Mouse (Mus musculus) midbrain, postnatal 0 days (tissue): ENCODE results near the gene 3100002H09Rik. TPM values are rescaled to one million over a fixed set of nuclear protein-coding genes. Genes with fewer than 3 reads are reported as not detected.

ENCODE experiments used
- ATAC-seq: fragments of 200-750 bp; cut with Nextera tagmentation; 2 replicates; pipeline ENCODE4 v1.8.0; 2017; ENCODE audit warnings: moderate number of reproducible peaks, mild to moderate bottlenecking, moderate TSS enrichment, moderate library complexity; ENCODE audit not compliant: low FRiP score
- DNase-seq: peaks from one replicate; pipeline ENCODE4 v3.0.0-alpha.2; 2015; ENCODE audit warnings: low spot score
- H3K27ac ChIP-seq: fragments of 300-500 bp; sonication (generic); 2 replicates; pipeline ENCODE4 v1.5.1; 2014; ENCODE audit warnings: low read depth, mild to moderate bottlenecking, low read length, mixed read lengths
- H3K27me3 ChIP-seq: fragments of 300-500 bp; sonication (generic); 2 replicates; pipeline ENCODE4 v1.6.1; 2014; ENCODE audit warnings: low read length, control low read depth, mixed read lengths; ENCODE audit not compliant: insufficient read depth
- H3K36me3 ChIP-seq: fragments of 300-500 bp; sonication (generic); 2 replicates; pipeline ENCODE4 v1.6.1; 2014; ENCODE audit warnings: low read length, control low read depth, mixed read lengths; ENCODE audit not compliant: insufficient read depth
- H3K4me1 ChIP-seq: fragments of 300-500 bp; sonication (generic); 2 replicates; pipeline ENCODE4 v1.6.1; 2014; ENCODE audit warnings: mild to moderate bottlenecking, control low read depth, antibody characterized with exemption, low read length, mixed read lengths; ENCODE audit not compliant: insufficient read depth
- H3K4me2 ChIP-seq: fragments of 300-500 bp; sonication (generic); 2 replicates; pipeline ENCODE4 v1.6.1; 2014; ENCODE audit warnings: low read depth, mild to moderate bottlenecking, low read length, mixed read lengths; ENCODE audit not compliant: poor library complexity, severe bottlenecking
- H3K4me3 ChIP-seq: fragments of 300-500 bp; sonication (generic); 2 replicates; pipeline ENCODE4 v1.5.1; 2014; ENCODE audit warnings: low read depth, mild to moderate bottlenecking, low read length, moderate library complexity
- H3K9ac ChIP-seq: fragments of 300-500 bp; sonication (generic); replicated peaks from 2 replicates; pipeline ENCODE4 v1.6.1; 2014; ENCODE audit warnings: mild to moderate bottlenecking, low read length, moderate library complexity, mixed read lengths; ENCODE audit not compliant: poor library complexity, severe bottlenecking
- H3K9me3 ChIP-seq: fragments of 300-500 bp; sonication (generic); 2 replicates; pipeline ENCODE4 v1.6.1; 2016; ENCODE audit warnings: low read length, control low read depth
- CTCF ChIP-seq: IDR thresholded peaks from 2 replicates; pipeline ENCODE4 v1.5.1; 2016; ENCODE audit warnings: antibody characterized with exemption, mild to moderate bottlenecking
- WGBS: fragments of 180-500 bp; shearing (Covaris S2); extraction: QIAGEN DNeasy Blood & Tissue Kit; methylation state at CpG from one replicate; pipeline ENCODE4 v1.1.7; 2014; 5-methylcytosine and 5-hydroxymethylcytosine counted together
- polyA plus RNA-seq: library from polyadenylated mRNA; unstranded; fragments of >200 nt; fragmentation: Nextera tagmentation; extraction: Ambion mirVana; gene quantifications from 2 replicates; pipeline ENCODE4 v1.2.1, GENCODE M21; 2015
- total RNA-seq: library from RNA; depleted of rRNA; stranded (reverse); fragments of >200 nt; gene quantifications from 2 replicates; pipeline ENCODE4 v1.2.3, GENCODE M21; 2014; rRNA removed

3100002H09Rik gene
- total and polyA plus RNA-seq, 2 experiments from 2014 or later: 0.19 TPM; not detected in 1

- TF ChIP-seq CTCF: no peak
- no peaks in the 10 kb centered on the region for H3K9me3 ChIP-seq
- 33% methylated on average over 2 of the region's 2 CpGs for WGBS
- no peaks in the 10 kb centered on the region for H3K36me3 ChIP-seq
- no peak for ATAC-seq
- no peak for DNase-seq
- no peaks in the 10 kb centered on the region for H3K27me3 ChIP-seq
- no peak overlapping the region for H3K27ac ChIP-seq
- H3K4me2 ChIP-seq: no peak overlapping the region
- H3K4me1 ChIP-seq: no peaks in the 10 kb centered on the region
- no peak overlapping the region for H3K9ac ChIP-seq
- H3K4me3 ChIP-seq: no peak overlapping the region
Measured at GRCm38 (mm10) chr4:124563371-124563770, 47.2 kb downstream of the 3100002H09Rik start.

DNA sequence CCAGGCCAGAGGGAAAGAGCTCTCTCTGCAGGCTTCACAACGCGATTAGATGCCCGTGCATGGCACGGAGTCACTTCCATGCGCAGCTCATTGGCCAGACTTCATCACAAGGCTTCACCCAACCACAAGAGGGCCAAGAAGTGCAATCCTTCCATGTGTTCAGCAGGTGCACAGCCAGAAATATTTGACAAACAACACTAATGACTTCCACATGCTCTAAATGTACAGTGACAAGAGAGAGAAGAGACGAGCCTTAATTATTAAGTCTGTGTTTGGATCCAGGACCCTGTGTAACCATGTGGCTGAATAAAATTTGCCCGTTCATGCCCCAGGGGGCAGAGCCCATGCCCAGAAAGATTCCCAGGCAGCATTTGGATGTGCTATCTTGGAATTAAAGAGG lies 47.9 kb downstream of the 3100002H09Rik start:
- no peak overlapping the region for H3K27ac ChIP-seq
- ATAC-seq: no peak; the same call in 1 of the 2 replicates

More for the DNA sequence above, 47.9 kb downstream of the 3100002H09Rik start:
- DNase-seq: peak; percentile 78
- no peaks in the 10 kb centered on the region for H3K4me1 ChIP-seq
- H3K4me3 ChIP-seq: no peak overlapping the region
- 48% methylated on average over 7 of the region's 7 CpGs for WGBS
- H3K36me3 ChIP-seq: no peaks in the 10 kb centered on the region
- no peak overlapping the region for H3K4me2 ChIP-seq
- TF ChIP-seq CTCF: peak; percentile 67
- H3K27me3 ChIP-seq: no peaks in the 10 kb centered on the region
- H3K9me3 ChIP-seq: no peaks in the 10 kb centered on the region
- H3K9ac ChIP-seq: no peak overlapping the region

Other genes with a start within 250 kb of the 3100002H09Rik start
- gene Pou3f1, start 46.0 kb upstream of the 3100002H09Rik start, total RNA-seq: 17.7 and 19.8 TPM in 2 replicates
- gene Pou3f1, start 46.0 kb upstream of the 3100002H09Rik start, polyA plus RNA-seq: 11.4 and 11.5 TPM in 2 replicates
- gene Utp11, start 82.8 kb upstream of the 3100002H09Rik start, total RNA-seq: 10.3 and 10.9 TPM in 2 replicates
- gene Utp11, start 82.8 kb upstream of the 3100002H09Rik start, polyA plus RNA-seq: 30.7 and 31.7 TPM in 2 replicates
- gene Fhl3, start 89.9 kb upstream of the 3100002H09Rik start, total RNA-seq: 5.0 and 6.9 TPM in 2 replicates
- gene Fhl3, start 89.9 kb upstream of the 3100002H09Rik start, polyA plus RNA-seq: 1.7 and 2.0 TPM in 2 replicates
- 32.8 and 34.3 TPM in 2 replicates for gene Sf3a3, start 104.0 kb upstream of the 3100002H09Rik start, total RNA-seq
- 73.8 and 75.9 TPM in 2 replicates for gene Sf3a3, start 104.0 kb upstream of the 3100002H09Rik start, polyA plus RNA-seq
- 19.0 and 20.5 TPM in 2 replicates for gene Inpp5b, start 131.0 kb upstream of the 3100002H09Rik start, total RNA-seq
- 14.3 and 16.0 TPM in 2 replicates for gene Inpp5b, start 131.0 kb upstream of the 3100002H09Rik start, polyA plus RNA-seq
- 7.0 and 15.5 TPM in 2 replicates for gene Mtf1, start 191.3 kb upstream of the 3100002H09Rik start, total RNA-seq
- gene Mtf1, start 191.3 kb upstream of the 3100002H09Rik start, polyA plus RNA-seq: 22.1 and 24.7 TPM in 2 replicates
- 54.5 and 78.4 TPM in 2 replicates for gene Yrdc, start 239.9 kb upstream of the 3100002H09Rik start, total RNA-seq
- gene Yrdc, start 239.9 kb upstream of the 3100002H09Rik start, polyA plus RNA-seq: 48.9 and 55.7 TPM in 2 replicates
- gene 1110065P20Rik, start 240.4 kb upstream of the 3100002H09Rik start, total RNA-seq: 163 and 181 TPM in 2 replicates
- 135 and 141 TPM in 2 replicates for gene 1110065P20Rik, start 240.4 kb upstream of the 3100002H09Rik start, polyA plus RNA-seq